ENCODE assay signal across 8 mouse cellular contexts in genomic region chr4:141101855-141102254, GRCm38 (mm10). TPM values are rescaled to one million over a fixed set of nuclear protein-coding genes. Genes with fewer than 3 reads are reported as not detected.
A peak's percentile ranks its signal among the peaks of the same experiment; 100 is the strongest.
DNase-seq lines count a peak whose midpoint lies in the region.

No protein-coding gene starts in this region.

- DNase-seq in gastrocnemius, postnatal 10 days, result peak; percentile 43
- no peak for DNase-seq in gastrocnemius, postnatal 4 days (ENCODE audit: low spot score in 2 of 2)
- DNase-seq in right cerebral cortex, postnatal 4 days, result peak; percentile 48
- DNase-seq in right cerebral cortex, postnatal 10 days (ENCODE audit: low spot score in 2 of 2), result no peak
- DNase-seq in embryo, embryonic 11.5 days (ENCODE audit: low read depth, low spot score), result peak; percentile 35
- DNase-seq in spleen, postnatal 10 days (ENCODE audit: low spot score in 2 of 2), result peak; percentile 38 to 68
- no peak for DNase-seq in cerebellum, adult 18-20 months
- no peak for DNase-seq in adrenal gland, postnatal 4 days (ENCODE audit: low spot score in 2 of 2)

RNA-seq across cellular contexts. Expression of gene Spata21, which starts 13.7 kb away (rescaled TPM):
- total RNA-seq in gastrocnemius, postnatal 10 days (2021), result not detected
- total RNA-seq in gastrocnemius, postnatal 4 days (2021), result under 1 TPM in 1 of 2 experiments, not detected in 1; 0.76 TPM
- total RNA-seq in adrenal gland, postnatal 4 days (2021), result under 1 TPM; 0.68 to 0.81 TPM

RNA-seq across cellular contexts. Expression of gene Necap2, which starts 23.7 kb away (rescaled TPM):
- 10 to 100 TPM; 27.2 to 31.1 TPM for total RNA-seq in gastrocnemius, postnatal 10 days (2021)
- total RNA-seq in gastrocnemius, postnatal 4 days (2021), result 10 to 100 TPM; 36.8 to 37.8 TPM
- total RNA-seq in adrenal gland, postnatal 4 days (2021), result 10 to 100 TPM; 66.0 to 69.1 TPM

RNA-seq across cellular contexts. Expression of gene Szrd1, which starts 37.7 kb away (rescaled TPM):
- total RNA-seq in gastrocnemius, postnatal 10 days (2021), result 100 to 1,000 TPM; 173 to 178 TPM
- total RNA-seq in gastrocnemius, postnatal 4 days (2021), result 100 to 1,000 TPM; 164 to 177 TPM
- 100 to 1,000 TPM; 115 to 132 TPM for total RNA-seq in adrenal gland, postnatal 4 days (2021)

RNA-seq across cellular contexts. Expression of gene Crocc, which starts 41.5 kb away (rescaled TPM):
- 1 to 10 TPM; 3.8 to 9.3 TPM for total RNA-seq in gastrocnemius, postnatal 10 days (2021)
- 10 to 100 TPM; 10.4 to 11.6 TPM for total RNA-seq in gastrocnemius, postnatal 4 days (2021)
- 10 to 100 TPM; 16.3 to 24.0 TPM for total RNA-seq in adrenal gland, postnatal 4 days (2021)

RNA-seq across cellular contexts. Expression of gene Fbxo42, which starts 45.9 kb away (rescaled TPM):
- total RNA-seq in gastrocnemius, postnatal 10 days (2021), result 10 to 100 TPM; 10.0 to 11.4 TPM
- 10 to 100 TPM; 15.5 to 16.3 TPM for total RNA-seq in gastrocnemius, postnatal 4 days (2021)
- total RNA-seq in adrenal gland, postnatal 4 days (2021), result 10 to 100 TPM; 25.3 to 25.9 TPM

Comparison
In these comparisons a context has a peak if more than half of its experiments do, and no peak if none do; other contexts are left out.
1. DNase-seq: peak in gastrocnemius, postnatal 10 days (single experiment), right cerebral cortex, postnatal 4 days (single experiment), embryo, embryonic 11.5 days (single experiment) and spleen, postnatal 10 days (2 of 2); none in gastrocnemius, postnatal 4 days (0 of 2), right cerebral cortex, postnatal 10 days (0 of 2), cerebellum, adult 18-20 months (0 of 2) and adrenal gland, postnatal 4 days (0 of 2).